Mouse (Mus musculus): ENCODE data around the gene Spint2. TPM values are rescaled to one million over a fixed set of nuclear protein-coding genes. Genes with fewer than 3 reads are reported as not detected.

Spint2 gene
- total and polyA plus RNA-seq, 2 experiments from 2014 or later: 36.7 to 127 TPM

- 83% methylated on average over 7 of the region's 7 CpGs for WGBS
- H3K4me3 ChIP-seq (ENCODE audit: low read depth, low read length): no peak overlapping the region
- H3K27ac ChIP-seq (ENCODE audit: low read depth, low read length): no peak overlapping the region
- no peak overlapping the region for H3K9ac ChIP-seq
- H3K9me3 ChIP-seq (ENCODE audit: low read length): no peaks in the 10 kb centered on the region
- TF ChIP-seq CTCF (IDR thresholded peaks at IDR 0.05; ENCODE audit: low read depth): no peak
- DNase-seq (no peak), ATAC-seq (no peak)
- no peaks in the 10 kb centered on the region for H3K27me3 ChIP-seq (ENCODE audit: insufficient read depth, low read length)
- H3K4me2 ChIP-seq (ENCODE audit: low read depth): no peak overlapping the region
- no peaks in the 10 kb centered on the region for H3K4me1 ChIP-seq (ENCODE audit: insufficient read depth)
- H3K36me3 ChIP-seq (ENCODE audit: insufficient read depth): no peaks in the 10 kb centered on the region
Measured at GRCm38 (mm10) chr7:29265636-29266035, 16.1 kb downstream of the Spint2 start.

- Histone ChIP-seq H3K27me3 (ENCODE audit: insufficient read depth, low read length) (no peaks in the 10 kb centered on the region), H3K9ac (no peak overlapping the region), H3K27ac (ENCODE audit: low read depth, low read length) (no peak overlapping the region), H3K4me3 (ENCODE audit: low read depth, low read length) (no peak overlapping the region), H3K4me1 (ENCODE audit: insufficient read depth) (no peaks in the 10 kb centered on the region), H3K9me3 (ENCODE audit: low read length) (no peaks in the 10 kb centered on the region), H3K4me2 (ENCODE audit: low read depth) (no peak overlapping the region), H3K36me3 (ENCODE audit: insufficient read depth) (no peaks in the 10 kb centered on the region)
- DNase-seq (no peak), ATAC-seq (no peak)
- TF ChIP-seq CTCF (IDR thresholded peaks at IDR 0.05; ENCODE audit: low read depth): no peak
- 92% methylated on average over 3 of the region's 3 CpGs for WGBS
Measured at GRCm38 (mm10) chr7:29263831-29264230, 17.9 kb downstream of the Spint2 start.

DNA sequence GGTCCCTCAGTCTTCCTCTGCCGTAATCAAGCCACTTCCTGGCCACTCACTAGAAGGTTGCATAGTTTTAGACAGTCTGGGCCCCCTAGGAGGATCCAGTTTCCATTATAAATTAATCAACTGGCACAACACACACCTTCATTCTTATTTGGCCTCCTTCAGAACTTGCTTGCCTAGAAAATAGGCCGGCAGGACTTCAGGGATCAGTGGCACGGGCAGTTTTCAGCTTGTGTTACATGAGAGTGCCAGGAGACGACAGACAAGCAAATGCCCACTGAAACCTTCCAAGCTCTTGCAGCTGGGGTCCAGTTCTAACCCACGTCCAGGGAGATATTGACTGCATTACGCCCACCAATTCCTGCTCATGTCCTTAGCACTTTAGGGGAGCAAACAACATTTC is 19.6 kb downstream of the Spint2 start:
- TF ChIP-seq CTCF (IDR thresholded peaks at IDR 0.05; ENCODE audit: low read depth): no peak
- no peak for ATAC-seq
- Histone ChIP-seq H3K27me3 (ENCODE audit: insufficient read depth, low read length) (no peaks in the 10 kb centered on the region), H3K27ac (ENCODE audit: low read depth, low read length) (no peak overlapping the region), H3K9me3 (ENCODE audit: low read length) (no peaks in the 10 kb centered on the region), H3K4me2 (ENCODE audit: low read depth) (no peak overlapping the region), H3K9ac (no peak overlapping the region), H3K36me3 (ENCODE audit: insufficient read depth) (no peaks in the 10 kb centered on the region), H3K4me1 (ENCODE audit: insufficient read depth) (no peaks in the 10 kb centered on the region), H3K4me3 (ENCODE audit: low read depth, low read length) (no peak overlapping the region)
- 80% methylated on average over 6 of the region's 6 CpGs for WGBS
- DNase-seq: no peak

DNA sequence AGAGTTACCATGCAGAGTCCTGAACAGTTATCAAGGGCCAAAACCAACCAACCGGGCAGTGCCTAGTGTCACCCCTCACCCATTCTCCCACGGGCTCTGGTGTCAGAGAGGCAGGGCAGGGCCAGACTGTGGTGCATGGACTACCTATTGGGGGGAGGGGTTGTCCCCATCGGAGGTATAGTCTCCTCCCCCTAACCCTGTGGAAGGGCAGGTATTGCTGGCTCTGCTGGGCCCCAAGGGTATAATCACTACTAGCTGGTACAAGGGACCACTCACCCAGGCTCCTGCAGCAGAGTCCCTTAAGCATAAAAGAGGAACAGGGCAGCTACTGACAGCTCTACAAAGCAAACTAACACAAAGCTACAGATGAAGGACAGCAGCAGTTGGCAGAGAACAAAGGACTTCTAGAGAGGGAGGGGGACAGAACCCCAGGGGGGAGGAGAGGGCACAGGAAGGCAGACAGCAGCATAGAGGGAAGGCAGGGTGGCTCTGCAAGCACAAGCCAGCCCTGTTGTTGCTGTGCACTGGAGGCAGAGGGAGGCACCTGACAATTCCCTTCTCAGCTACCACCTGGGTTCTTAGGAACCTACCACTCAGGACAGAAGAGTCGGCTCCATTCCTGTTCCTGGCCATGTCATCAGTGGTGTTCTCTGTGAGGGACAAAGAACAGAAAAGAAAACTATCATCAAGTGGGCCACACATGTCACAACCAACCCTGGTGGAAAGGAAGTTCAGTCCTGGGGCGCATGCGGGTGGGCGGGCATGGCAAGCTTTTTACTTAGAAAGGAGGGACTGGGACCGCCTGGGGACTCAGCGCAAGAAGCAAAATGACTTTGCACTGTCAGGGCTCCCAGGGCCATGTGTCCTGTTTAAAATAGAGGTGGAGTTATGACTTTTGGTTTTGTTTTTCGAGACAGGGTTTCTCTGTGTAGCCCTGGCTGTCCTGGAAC is 21.7 kb downstream of the Spint2 start:
- Histone ChIP-seq H3K4me1 (ENCODE audit: insufficient read depth) (no peaks in the 10 kb centered on the region), H3K4me2 (ENCODE audit: low read depth) (no peak overlapping the region), H3K27me3 (ENCODE audit: insufficient read depth, low read length) (no peaks in the 10 kb centered on the region), H3K9me3 (ENCODE audit: low read length) (no peaks in the 10 kb centered on the region), H3K4me3 (ENCODE audit: low read depth, low read length) (no peak overlapping the region), H3K9ac (no peak overlapping the region), H3K27ac (ENCODE audit: low read depth, low read length) (no peak overlapping the region), H3K36me3 (ENCODE audit: insufficient read depth) (no peaks in the 10 kb centered on the region)
- ATAC-seq: peak; percentile 45
- 71% methylated on average over 10 of the region's 10 CpGs for WGBS
- TF ChIP-seq CTCF (IDR thresholded peaks at IDR 0.05; ENCODE audit: low read depth): no peak
- DNase-seq: no peak

- H3K4me3 ChIP-seq (ENCODE audit: low read depth, low read length): no peak overlapping the region
- DNase-seq: no peak
- no peak overlapping the region for H3K9ac ChIP-seq
- H3K4me2 ChIP-seq (ENCODE audit: low read depth): no peak overlapping the region
- H3K9me3 ChIP-seq (ENCODE audit: low read length): no peaks in the 10 kb centered on the region
- no peaks in the 10 kb centered on the region for H3K36me3 ChIP-seq (ENCODE audit: insufficient read depth)
- H3K27me3 ChIP-seq (ENCODE audit: insufficient read depth, low read length): no peaks in the 10 kb centered on the region
- WGBS: 89% methylated on average over 1 of the region's 1 CpGs
- TF ChIP-seq CTCF (IDR thresholded peaks at IDR 0.05; ENCODE audit: low read depth): no peak
- no peak for ATAC-seq
- H3K27ac ChIP-seq (ENCODE audit: low read depth, low read length): no peak overlapping the region
- no peaks in the 10 kb centered on the region for H3K4me1 ChIP-seq (ENCODE audit: insufficient read depth)
Measured at GRCm38 (mm10) chr7:29257368-29257767, 24.3 kb downstream of the Spint2 start.

DNA sequence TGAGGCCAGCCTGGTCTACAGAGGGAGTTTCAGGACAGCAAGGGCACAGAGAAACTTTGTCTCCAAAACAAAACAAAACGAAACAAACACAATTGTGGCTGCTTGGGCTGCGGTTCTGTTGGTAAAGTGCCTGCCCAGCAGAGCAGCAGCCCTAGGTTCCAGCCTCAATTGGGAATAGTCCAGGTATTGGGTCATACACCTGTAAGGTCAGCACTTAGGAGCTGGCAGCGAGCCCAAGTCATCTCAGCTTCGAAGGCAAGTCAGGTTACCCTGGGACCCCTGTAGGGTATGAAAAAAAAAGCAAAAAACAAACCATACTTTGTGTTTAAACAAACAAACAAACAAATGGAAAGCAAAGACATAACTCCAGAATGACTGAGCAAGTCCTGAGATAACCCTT is 25.8 kb downstream of the Spint2 start:
- ATAC-seq (no peak), DNase-seq (no peak)
- H3K9ac ChIP-seq: no peak overlapping the region
- no peaks in the 10 kb centered on the region for H3K27me3 ChIP-seq (ENCODE audit: insufficient read depth, low read length)
- no peak overlapping the region for H3K4me3 ChIP-seq (ENCODE audit: low read depth, low read length)
- no peak overlapping the region for H3K4me2 ChIP-seq (ENCODE audit: low read depth)
- TF ChIP-seq CTCF (IDR thresholded peaks at IDR 0.05; ENCODE audit: low read depth): no peak
- no peaks in the 10 kb centered on the region for H3K4me1 ChIP-seq (ENCODE audit: insufficient read depth)
- no peak overlapping the region for H3K27ac ChIP-seq (ENCODE audit: low read depth, low read length)
- 82% methylated on average over 4 of the region's 4 CpGs for WGBS
- no peaks in the 10 kb centered on the region for H3K9me3 ChIP-seq (ENCODE audit: low read length)
- no peaks in the 10 kb centered on the region for H3K36me3 ChIP-seq (ENCODE audit: insufficient read depth)

- Histone ChIP-seq H3K27me3 (ENCODE audit: insufficient read depth, low read length) (no peaks in the 10 kb centered on the region; the same call in 1 of the 2 replicates), H3K9me3 (ENCODE audit: low read length) (no peaks in the 10 kb centered on the region), H3K27ac (ENCODE audit: low read depth, low read length) (no peak overlapping the region), H3K4me3 (ENCODE audit: low read depth, low read length) (no peak overlapping the region), H3K4me1 (ENCODE audit: insufficient read depth) (no peaks in the 10 kb centered on the region), H3K36me3 (ENCODE audit: insufficient read depth) (no peaks in the 10 kb centered on the region), H3K4me2 (ENCODE audit: low read depth) (no peak overlapping the region), H3K9ac (no peak overlapping the region)
- WGBS: 58% methylated on average over 5 of the region's 5 CpGs
- no peak for ATAC-seq
- no peak for DNase-seq
- no peak for TF ChIP-seq CTCF (IDR thresholded peaks at IDR 0.05; ENCODE audit: low read depth)
Measured at GRCm38 (mm10) chr7:29253842-29254241, 27.9 kb downstream of the Spint2 start.

Data from forebrain, postnatal 0 days (tissue).